Mouse (Mus musculus) cortical plate, adult 2 months (tissue): ENCODE data around the gene Ltbp3.

Source experiments
- CTCF ChIP-seq: fragments of 200-500 bp; IDR thresholded peaks from 2 replicates; pipeline ENCODE4 v1.5.1; 2011; ENCODE audit warnings: mild to moderate bottlenecking, control low read depth, low read length; ENCODE audit not compliant: insufficient read depth; ENCODE audit errors: extremely low read depth
- POLR2A ChIP-seq: fragments of 200-500 bp; IDR thresholded peaks from 2 replicates; pipeline ENCODE4 v1.6.1; 2011; ENCODE audit warnings: mild to moderate bottlenecking, low read length, control low read depth; ENCODE audit not compliant: insufficient read depth; ENCODE audit errors: extremely low read depth

DNA sequence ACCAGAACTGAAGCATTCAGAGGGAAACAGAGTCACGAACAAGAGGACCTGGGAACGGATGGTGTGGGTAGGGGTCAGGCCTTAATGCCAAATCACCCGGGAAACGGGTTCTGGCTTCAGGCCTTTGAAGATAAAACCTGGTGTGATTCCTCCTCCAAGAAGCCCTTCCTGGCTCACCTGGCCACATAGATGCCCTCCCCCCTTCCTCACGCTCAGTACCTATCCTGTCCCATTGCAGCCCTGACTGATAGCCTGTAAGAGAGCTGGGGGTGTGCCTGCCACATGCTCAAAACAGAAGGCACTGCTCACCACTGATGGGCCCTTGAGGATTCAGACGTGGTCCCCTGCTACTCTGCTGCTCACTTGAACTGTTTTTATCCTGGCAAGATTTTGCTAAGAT is 46.9 kb upstream of the Ltbp3 start:
- TF ChIP-seq CTCF = no peak
- TF ChIP-seq POLR2A = no peak
